Mouse (Mus musculus) hindbrain, embryonic 10.5 days (tissue): Measurements from ENCODE around the gene Rfx4. TPM values are rescaled to one million over a fixed set of nuclear protein-coding genes. Genes with fewer than 3 reads are reported as not detected.

Experiments used
- DNase-seq: peaks from one replicate; pipeline ENCODE4 v3.0.0-alpha.2; 2017; ENCODE audit warnings: low spot score
- H3K27ac ChIP-seq: fragments of 300-500 bp; sonication (generic); 2 replicates; pipeline ENCODE4 v1.5.1; 2016; ENCODE audit warnings: mild to moderate bottlenecking, moderate library complexity
- H3K27me3 ChIP-seq: fragments of 300-500 bp; sonication (generic); 2 replicates; pipeline ENCODE4 v1.6.1; 2016; ENCODE audit warnings: mild to moderate bottlenecking; ENCODE audit not compliant: poor library complexity, insufficient read depth, severe bottlenecking
- H3K36me3 ChIP-seq: fragments of 300-500 bp; sonication (generic); 2 replicates; pipeline ENCODE4 v1.6.1; 2016; ENCODE audit warnings: mild to moderate bottlenecking, moderate library complexity
- H3K4me1 ChIP-seq: fragments of 300-500 bp; sonication (generic); replicated peaks from 2 replicates; pipeline ENCODE4 v1.6.1; 2016; ENCODE audit warnings: mild to moderate bottlenecking
- H3K4me3 ChIP-seq: fragments of 300-500 bp; sonication (generic); 2 replicates; pipeline ENCODE4 v1.5.1; 2016; ENCODE audit warnings: mild to moderate bottlenecking, moderate library complexity
- H3K9me3 ChIP-seq: fragments of 300-500 bp; sonication (generic); 2 replicates; pipeline ENCODE4 v1.6.1; 2016; ENCODE audit warnings: mild to moderate bottlenecking, moderate library complexity
- WGBS: fragments of 180-500 bp; shearing (Covaris S2); methylation state at CpG from one replicate; pipeline ENCODE4 v1.1.7; 2016; 5-methylcytosine and 5-hydroxymethylcytosine counted together
- polyA plus RNA-seq: library from polyadenylated mRNA; unstranded; fragments of >200 nt; fragmentation: Nextera tagmentation; extraction: Ambion mirVana; gene quantifications from 2 replicates; pipeline ENCODE4 v1.2.1, GENCODE M21; 2016

Gene Rfx4
- polyA plus RNA-seq, 1 experiment from 2014 or later, result 66.6 TPM

DNA sequence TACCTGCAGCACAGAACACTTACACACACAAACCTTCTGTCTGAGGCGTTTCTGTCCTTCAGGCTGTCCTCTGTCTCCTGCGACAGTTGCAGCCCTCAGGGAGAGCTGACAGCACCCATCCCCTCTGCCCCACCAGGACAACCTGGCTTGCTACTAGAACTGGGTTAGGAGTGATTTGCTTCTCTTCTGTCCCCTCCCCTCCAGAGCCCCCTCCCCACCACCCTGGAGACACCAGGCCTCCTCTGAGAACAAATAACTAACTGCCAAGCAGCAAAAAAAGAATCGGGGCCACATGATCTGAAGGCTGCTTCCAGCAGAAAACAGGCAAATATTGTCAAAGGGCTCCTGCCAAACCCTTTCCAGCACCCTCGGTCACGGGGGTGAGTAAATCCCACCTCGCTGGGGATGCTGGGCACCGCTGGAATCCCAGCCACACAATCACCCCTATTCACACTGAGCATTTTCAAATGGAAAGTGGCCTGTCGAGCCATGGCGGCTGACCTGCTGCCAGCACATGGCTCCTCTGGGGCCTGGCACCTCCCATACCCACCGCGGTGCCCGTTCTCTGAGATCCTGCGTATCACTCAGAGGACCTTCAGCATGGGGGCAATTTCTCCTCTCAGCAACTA is 47.5 kb downstream of the Rfx4 start:
- Histone ChIP-seq H3K9me3 (no peaks in the 10 kb centered on the region), H3K4me1 (no peaks in the 10 kb centered on the region), H3K4me3 (no peak overlapping the region), H3K27me3 (no peaks in the 10 kb centered on the region), H3K27ac (no peak overlapping the region), H3K36me3 (peaks cover 90% of the 10 kb centered on the region)
- 78% methylated on average over 13 of the region's 13 CpGs for WGBS
- DNase-seq, result no peak

DNA sequence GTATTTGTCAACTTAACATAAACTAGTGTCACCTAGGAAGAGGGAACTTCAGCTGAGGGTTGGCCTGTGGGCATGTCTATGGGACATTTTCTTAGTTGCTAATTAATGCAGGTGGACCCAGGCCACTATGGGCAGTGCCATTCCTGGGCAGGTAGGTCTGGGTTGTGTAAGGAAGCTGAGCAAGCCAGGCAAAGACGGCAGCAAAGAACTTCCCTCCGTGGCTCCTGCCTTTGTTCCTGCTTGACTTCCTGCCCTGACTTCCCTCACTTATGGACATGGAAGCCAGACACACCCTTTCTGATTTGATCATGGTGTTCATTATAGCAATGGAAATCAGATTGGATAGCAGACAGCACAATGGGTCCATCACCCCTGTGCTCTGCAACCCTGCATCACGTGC is 49.7 kb downstream of the Rfx4 start:
- no peak overlapping the region for H3K27ac ChIP-seq
- peaks cover 74% of the 10 kb centered on the region for H3K36me3 ChIP-seq
- no peak overlapping the region for H3K4me3 ChIP-seq
- H3K9me3 ChIP-seq, result no peaks in the 10 kb centered on the region
- no peaks in the 10 kb centered on the region for H3K4me1 ChIP-seq
- no peaks in the 10 kb centered on the region for H3K27me3 ChIP-seq
- 85% methylated on average over 3 of the region's 3 CpGs for WGBS
- DNase-seq, result no peak

DNA sequence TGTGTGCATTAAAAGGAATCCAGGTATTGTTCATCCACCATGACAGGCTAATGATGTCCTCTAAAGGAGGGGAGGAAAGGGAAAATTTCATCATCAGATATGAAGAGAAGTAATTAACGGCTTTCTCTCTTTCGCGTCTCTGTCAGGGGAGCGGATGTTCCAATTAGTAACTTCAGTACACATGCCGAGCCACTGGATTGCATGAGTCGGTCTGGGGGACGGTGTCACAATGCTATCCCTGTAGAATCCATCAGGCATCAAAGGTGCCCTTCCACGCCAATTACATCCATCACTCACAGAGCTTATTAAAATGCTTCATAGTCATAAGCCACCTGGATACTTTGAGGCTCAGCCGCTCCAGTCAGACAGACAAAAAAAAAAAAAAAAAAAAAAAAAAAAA is 51.3 kb downstream of the Rfx4 start:
- H3K27me3 ChIP-seq, result no peaks in the 10 kb centered on the region
- no peak overlapping the region for H3K4me3 ChIP-seq
- 79% methylated on average over 9 of the region's 9 CpGs for WGBS
- no peaks in the 10 kb centered on the region for H3K9me3 ChIP-seq
- peaks cover 62% of the 10 kb centered on the region for H3K36me3 ChIP-seq
- no peak overlapping the region for H3K27ac ChIP-seq
- no peak for DNase-seq
- no peaks in the 10 kb centered on the region for H3K4me1 ChIP-seq

DNA sequence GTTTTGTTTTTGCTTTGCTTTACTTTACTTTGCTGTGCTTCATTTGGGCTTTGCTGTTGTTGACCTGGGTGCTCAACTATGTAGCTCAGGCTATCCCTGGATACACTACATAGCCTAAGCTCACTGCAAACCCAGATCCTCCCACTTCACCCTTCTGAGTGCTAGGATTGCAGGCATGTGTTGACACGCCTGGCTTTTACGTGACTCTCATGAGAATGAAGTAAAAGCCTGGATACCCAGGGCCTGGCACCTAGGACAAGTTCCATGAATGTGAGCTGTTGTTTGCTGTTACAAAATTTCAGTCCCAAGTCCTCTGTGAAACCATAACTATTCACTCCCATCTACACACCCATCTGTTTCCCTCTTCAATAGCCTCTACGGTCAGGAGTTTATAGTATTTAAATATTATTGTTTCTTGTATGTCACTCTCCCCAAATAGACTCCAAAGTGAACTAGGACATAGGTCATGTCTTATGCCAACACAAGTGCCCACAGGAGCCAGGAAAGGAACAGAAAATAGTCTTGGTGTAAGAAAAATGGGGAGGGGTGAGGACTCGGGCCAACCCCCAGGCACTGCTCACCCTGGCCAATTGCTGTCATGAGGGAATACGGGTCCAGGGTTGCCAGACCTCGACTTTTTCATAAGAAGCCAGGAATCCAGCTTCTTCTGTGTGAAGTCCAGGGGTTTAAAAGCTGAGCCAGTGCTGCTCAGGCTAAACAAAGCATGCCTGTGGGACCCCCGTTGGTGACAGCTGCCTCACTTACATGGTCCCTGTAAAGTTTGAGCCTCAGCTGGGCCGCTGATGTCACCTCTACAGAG is 54.4 kb downstream of the Rfx4 start:
- 0 out of 2 replicates have a peak, but pooled peaks cover under 1% of the 10 kb centered on the region for H3K4me1 ChIP-seq
- WGBS, result 74% methylated on average over 8 of the region's 8 CpGs
- no peaks in the 10 kb centered on the region for H3K27me3 ChIP-seq
- H3K36me3 ChIP-seq, result peaks cover 60% of the 10 kb centered on the region
- DNase-seq, result no peak
- H3K4me3 ChIP-seq, result no peak overlapping the region
- no peak overlapping the region for H3K27ac ChIP-seq
- no peaks in the 10 kb centered on the region for H3K9me3 ChIP-seq

DNA sequence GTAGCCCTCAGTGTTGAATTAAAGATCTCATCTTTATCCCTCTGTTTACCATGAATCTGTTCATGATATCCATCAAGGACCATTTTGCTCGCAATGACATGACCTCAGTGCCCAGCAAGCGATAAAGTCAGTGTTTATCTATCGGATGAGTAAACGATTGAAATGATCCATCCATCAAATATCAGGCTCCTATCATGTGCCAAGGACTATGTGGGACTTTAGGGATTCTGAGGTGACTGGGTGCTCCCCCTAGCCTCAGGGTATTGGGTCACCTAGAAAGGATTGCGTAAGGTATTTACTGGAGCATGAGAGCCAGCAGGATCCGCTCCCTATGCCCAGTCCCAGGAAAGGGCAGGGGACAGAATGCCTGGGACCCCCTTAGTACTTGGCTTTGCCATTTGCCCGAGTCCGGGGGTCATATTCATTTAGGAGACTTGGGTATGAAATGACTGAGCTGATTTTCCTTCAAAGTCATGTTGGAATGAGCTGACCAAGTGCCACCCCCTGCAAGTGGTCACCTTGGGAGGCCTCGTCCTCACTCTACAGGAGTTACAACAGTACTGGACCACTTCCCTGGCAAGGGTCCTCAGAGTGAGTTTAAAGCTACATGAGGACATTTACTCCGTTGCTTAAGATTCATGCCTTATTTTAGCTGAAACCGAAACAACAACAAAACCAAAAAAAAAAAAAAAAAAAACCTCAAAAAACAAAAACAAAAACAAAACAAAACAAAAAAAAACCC is 55.5 kb downstream of the Rfx4 start:
- Histone ChIP-seq H3K36me3 (peaks cover 61% of the 10 kb centered on the region), H3K4me3 (no peak overlapping the region), H3K9me3 (no peaks in the 10 kb centered on the region), H3K27me3 (no peaks in the 10 kb centered on the region), H3K4me1 (0 out of 2 replicates have a peak, but pooled peaks cover 3% of the 10 kb centered on the region), H3K27ac (no peak overlapping the region)
- DNase-seq, result no peak
- WGBS, result 92% methylated on average over 11 of the region's 11 CpGs

DNA sequence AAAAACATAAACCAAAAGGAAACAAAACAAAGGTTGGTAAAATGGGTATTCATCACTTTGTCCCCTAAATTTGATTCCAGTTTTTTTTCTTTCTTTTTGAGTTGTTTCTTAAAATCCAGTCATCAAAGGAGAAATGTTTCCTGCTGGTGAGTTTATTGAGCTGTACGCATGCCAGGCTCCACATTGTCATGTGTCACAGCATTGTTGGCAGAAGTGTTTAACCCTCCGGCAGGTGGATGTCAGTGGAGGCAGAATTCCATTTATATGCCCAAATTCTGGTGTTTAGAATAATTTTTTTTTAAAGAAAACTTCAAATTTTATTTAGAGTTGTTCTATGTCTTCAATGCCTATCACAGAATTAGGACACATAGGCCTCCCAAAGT is 56.0 kb downstream of the Rfx4 start:
- 0 out of 2 replicates have a peak, but pooled peaks cover 3% of the 10 kb centered on the region for H3K4me1 ChIP-seq
- H3K27ac ChIP-seq, result no peak overlapping the region
- WGBS, result 87% methylated on average over 2 of the region's 2 CpGs
- DNase-seq, result no peak
- H3K27me3 ChIP-seq, result no peaks in the 10 kb centered on the region
- H3K4me3 ChIP-seq, result no peak overlapping the region
- H3K9me3 ChIP-seq, result no peaks in the 10 kb centered on the region
- H3K36me3 ChIP-seq, result peaks cover 61% of the 10 kb centered on the region

DNA sequence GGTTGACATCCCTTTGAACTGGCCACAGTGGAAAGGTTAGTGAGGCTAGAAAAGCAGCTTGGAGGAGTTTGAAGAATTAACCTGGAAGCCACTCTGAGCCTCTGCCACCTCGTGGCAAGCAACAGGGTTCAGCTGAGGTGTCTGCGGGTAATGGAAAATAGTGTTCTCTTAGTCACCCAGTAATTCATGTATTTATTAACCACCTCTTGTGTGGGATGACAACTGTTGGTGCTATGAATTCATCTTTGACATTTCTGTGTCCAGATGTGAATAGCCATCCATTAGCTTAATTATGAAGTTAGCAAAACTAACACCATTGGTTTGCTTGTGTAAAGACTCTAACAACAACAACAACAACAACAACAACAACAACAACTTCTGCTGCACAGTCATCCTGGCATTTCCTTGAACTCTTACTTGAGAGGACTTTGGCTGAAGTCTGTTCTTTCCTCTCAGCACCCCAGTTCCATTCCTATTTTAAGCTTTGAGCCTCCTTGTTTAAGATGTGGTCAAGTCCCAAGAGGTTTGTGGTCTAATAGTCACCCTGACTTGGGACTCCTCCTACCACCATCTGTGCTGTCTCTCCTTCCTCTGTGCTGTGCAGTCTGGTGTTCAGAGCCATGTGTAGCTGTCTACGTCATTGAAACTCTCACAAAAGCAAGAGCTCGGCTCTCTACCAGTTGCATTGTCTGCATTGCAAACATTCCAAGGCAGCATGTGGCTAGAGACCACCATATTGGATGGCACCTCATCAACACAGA is 60.0 kb downstream of the Rfx4 start:
- Histone ChIP-seq H3K36me3 (peaks cover 84% of the 10 kb centered on the region), H3K4me1 (peaks cover 13% of the 10 kb centered on the region; the same call in 1 of the 2 replicates), H3K4me3 (no peak overlapping the region), H3K27ac (no peak overlapping the region), H3K27me3 (no peaks in the 10 kb centered on the region), H3K9me3 (no peaks in the 10 kb centered on the region)
- WGBS, result 70% methylated on average over 4 of the region's 4 CpGs
- DNase-seq, result no peak

DNA sequence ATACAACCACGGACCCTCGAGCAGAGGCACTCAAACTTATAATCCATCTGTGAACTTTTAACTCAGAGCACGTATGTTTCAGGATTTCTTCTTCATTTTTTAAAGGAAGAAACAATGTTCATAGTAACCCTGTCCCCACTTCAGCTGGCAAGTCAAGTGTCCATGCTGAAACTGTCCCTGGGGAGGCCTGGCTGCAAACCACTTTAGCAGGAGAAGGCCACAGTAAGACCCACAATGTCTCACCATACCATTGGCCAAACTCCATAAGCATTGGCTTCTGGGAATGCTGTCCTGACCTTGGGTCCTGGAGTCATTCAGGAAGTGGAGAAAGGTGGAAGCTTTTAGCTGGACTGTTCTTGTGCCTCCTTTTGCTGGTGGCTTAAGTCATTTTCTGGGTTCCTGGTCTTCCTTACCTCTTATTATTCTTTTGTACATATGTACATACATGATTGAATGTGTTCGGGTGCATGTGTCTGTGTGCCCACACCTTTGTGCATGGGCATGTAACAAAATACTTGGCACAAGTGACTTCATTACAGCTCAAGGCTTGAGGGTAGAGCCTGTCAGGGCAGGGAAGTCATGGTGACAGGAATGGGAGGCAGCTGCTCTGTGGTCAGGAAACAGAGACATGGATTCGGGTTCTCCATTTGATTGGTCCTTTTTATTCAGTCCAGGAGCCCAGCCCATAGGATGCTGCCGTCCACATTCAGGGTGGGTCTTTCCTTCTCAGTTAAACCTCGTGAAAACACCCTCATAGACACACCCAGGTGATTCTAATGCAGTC is 61.4 kb downstream of the Rfx4 start:
- no peaks in the 10 kb centered on the region for H3K9me3 ChIP-seq
- DNase-seq, result no peak
- peaks cover 86% of the 10 kb centered on the region for H3K36me3 ChIP-seq
- WGBS, result 87% methylated on average over 7 of the region's 7 CpGs
- peaks cover 24% of the 10 kb centered on the region for H3K4me1 ChIP-seq
- H3K4me3 ChIP-seq, result no peak overlapping the region
- H3K27me3 ChIP-seq, result no peaks in the 10 kb centered on the region
- no peak overlapping the region for H3K27ac ChIP-seq

DNA sequence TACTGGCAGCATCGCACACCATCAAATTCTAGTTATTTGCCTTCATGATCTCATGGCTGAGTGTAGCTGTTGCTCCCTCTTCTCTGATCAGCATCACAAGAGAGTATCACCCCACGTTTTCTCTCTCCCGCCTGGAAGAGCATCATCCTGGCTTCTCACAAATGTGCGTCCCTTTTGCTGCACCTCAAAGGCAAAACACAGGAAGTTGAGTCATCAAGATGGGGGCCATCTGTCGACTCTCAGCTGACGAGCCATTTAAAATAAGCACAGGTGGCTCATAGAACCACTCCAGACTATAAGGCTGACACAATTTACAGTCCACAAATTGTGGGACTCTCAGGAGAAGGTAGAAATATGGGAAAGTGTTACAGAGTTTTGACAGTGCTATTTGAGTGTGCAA is 63.8 kb downstream of the Rfx4 start:
- no peak overlapping the region for H3K27ac ChIP-seq
- peaks cover 41% of the 10 kb centered on the region for H3K4me1 ChIP-seq
- H3K4me3 ChIP-seq, result no peak overlapping the region
- no peaks in the 10 kb centered on the region for H3K27me3 ChIP-seq
- H3K36me3 ChIP-seq, result peaks cover 64% of the 10 kb centered on the region
- no peaks in the 10 kb centered on the region for H3K9me3 ChIP-seq
- no peak for DNase-seq
- 79% methylated on average over 6 of the region's 6 CpGs for WGBS

DNA sequence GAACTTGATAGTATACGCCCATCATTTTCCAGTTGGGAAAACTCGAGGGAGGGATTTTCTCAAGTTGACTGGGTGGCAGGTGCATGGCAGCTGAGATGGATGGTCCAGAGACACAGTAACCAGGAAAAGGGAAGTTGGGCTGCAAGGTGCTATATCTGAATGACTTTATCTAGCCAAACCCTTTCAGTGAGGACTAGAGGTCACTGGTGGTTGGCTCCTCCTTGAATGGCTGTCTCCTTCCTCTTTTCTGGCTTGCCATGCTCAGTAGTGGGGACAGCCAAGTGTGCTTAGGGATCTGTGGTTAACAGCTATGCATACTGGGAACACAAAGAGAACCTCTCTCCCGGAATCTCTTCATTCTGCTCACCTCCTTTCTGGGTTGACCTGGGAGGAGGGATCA is 64.4 kb downstream of the Rfx4 start:
- Histone ChIP-seq H3K36me3 (peaks cover 63% of the 10 kb centered on the region), H3K9me3 (no peaks in the 10 kb centered on the region), H3K27ac (no peak overlapping the region), H3K27me3 (no peaks in the 10 kb centered on the region), H3K4me1 (peaks cover 46% of the 10 kb centered on the region), H3K4me3 (no peak overlapping the region)
- 90% methylated on average over 3 of the region's 3 CpGs for WGBS
- DNase-seq, result no peak

DNA sequence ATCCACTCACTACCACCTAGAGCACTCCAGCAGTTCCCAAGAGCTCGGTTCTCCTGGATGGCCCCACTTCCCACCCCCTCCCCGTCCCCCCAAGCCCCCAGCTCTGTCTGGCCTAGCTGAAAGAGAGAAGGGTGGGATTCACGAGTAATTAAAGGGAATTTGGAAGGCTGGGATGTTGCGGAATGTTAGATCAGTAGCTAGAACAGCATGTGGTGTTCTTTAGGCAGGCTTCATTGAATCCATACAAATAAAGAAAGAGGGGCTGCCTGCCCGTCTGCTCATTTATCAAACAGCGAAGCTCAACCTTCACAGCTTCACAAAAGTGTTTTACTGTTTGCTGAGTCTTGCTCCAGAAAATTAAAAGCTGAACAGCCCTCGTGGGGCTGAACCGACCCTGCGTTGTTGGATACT is 66.9 kb downstream of the Rfx4 start:
- Histone ChIP-seq H3K4me3 (no peak overlapping the region), H3K27ac (peak overlapping the region; percentile 73; the same call in 1 of the 2 replicates), H3K36me3 (peaks cover 63% of the 10 kb centered on the region), H3K9me3 (0 out of 2 replicates have a peak, but pooled peaks cover 2% of the 10 kb centered on the region), H3K27me3 (no peaks in the 10 kb centered on the region), H3K4me1 (peaks cover 56% of the 10 kb centered on the region)
- peak; percentile 30 for DNase-seq
- 17% methylated on average over 9 of the region's 9 CpGs for WGBS

DNA sequence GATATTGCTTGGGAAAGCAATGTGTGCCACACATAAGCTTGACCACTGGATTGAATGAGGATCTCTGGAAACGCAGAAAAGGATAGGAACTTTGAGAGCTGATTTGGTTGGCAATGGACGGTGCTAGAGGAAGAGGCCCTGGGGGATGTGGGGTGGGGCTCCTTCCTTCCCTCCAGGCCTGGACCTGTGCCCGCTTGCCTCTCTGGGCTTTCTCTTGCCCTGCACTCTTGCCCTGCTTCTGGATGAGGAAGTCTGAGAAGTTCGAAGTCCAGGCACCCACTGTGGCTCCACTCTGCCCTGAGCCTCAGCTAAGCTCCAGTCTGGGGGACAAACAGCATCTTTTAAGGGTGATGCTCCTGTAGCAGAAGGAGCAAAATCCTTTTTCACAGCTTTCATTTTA is 67.8 kb downstream of the Rfx4 start:
- H3K9me3 ChIP-seq, result 0 out of 2 replicates have a peak, but pooled peaks cover 2% of the 10 kb centered on the region
- peak overlapping the region; percentile 73 for H3K27ac ChIP-seq
- H3K27me3 ChIP-seq, result no peaks in the 10 kb centered on the region
- H3K4me1 ChIP-seq, result peaks cover 56% of the 10 kb centered on the region
- H3K36me3 ChIP-seq, result peaks cover 65% of the 10 kb centered on the region
- DNase-seq, result no peak
- H3K4me3 ChIP-seq, result no peak overlapping the region
- whole genome bisulfite sequencing, result 41% methylated on average over 4 of the region's 4 CpGs
